Mouse (Mus musculus) forebrain, postnatal 0 days (tissue): ENCODE measurements around the gene Ifit2. TPM values are rescaled to one million over a fixed set of nuclear protein-coding genes. Genes with fewer than 3 reads are reported as not detected.

Experiments used
- ATAC-seq: fragments of 200-750 bp; cut with Nextera tagmentation; 2 replicates; pipeline ENCODE4 v1.8.0; 2017; ENCODE audit warnings: mild to moderate bottlenecking, moderate library complexity
- DNase-seq: peaks from one replicate; pipeline ENCODE4 v3.0.0-alpha.2; 2015
- H3K27ac ChIP-seq: fragments of 300-500 bp; sonication (generic); 2 replicates; pipeline ENCODE4 v1.5.1; 2014; ENCODE audit warnings: low read depth, mild to moderate bottlenecking, antibody characterized with exemption, low read length, moderate library complexity, mixed read lengths
- H3K27me3 ChIP-seq: fragments of 300-500 bp; sonication (generic); 2 replicates; pipeline ENCODE4 v1.6.1; 2014; ENCODE audit warnings: mild to moderate bottlenecking, low read length, mixed read lengths; ENCODE audit not compliant: insufficient read depth
- H3K36me3 ChIP-seq: fragments of 300-500 bp; sonication (generic); 2 replicates; pipeline ENCODE4 v1.6.1; 2014; ENCODE audit warnings: mild to moderate bottlenecking, moderate library complexity; ENCODE audit not compliant: insufficient read depth
- H3K4me1 ChIP-seq: fragments of 300-500 bp; sonication (generic); 2 replicates; pipeline ENCODE4 v1.6.1; 2014; ENCODE audit warnings: antibody characterized with exemption; ENCODE audit not compliant: insufficient read depth
- H3K4me2 ChIP-seq: fragments of 300-500 bp; sonication (generic); 2 replicates; pipeline ENCODE4 v1.6.1; 2014; ENCODE audit warnings: low read depth, mild to moderate bottlenecking, moderate library complexity
- H3K4me3 ChIP-seq: fragments of 300-500 bp; sonication (generic); 2 replicates; pipeline ENCODE4 v1.5.1; 2014; ENCODE audit warnings: low read depth, low read length, mixed read lengths
- H3K9ac ChIP-seq: fragments of 300-500 bp; sonication (generic); 2 replicates; pipeline ENCODE4 v1.6.1; 2014; ENCODE audit warnings: mild to moderate bottlenecking
- H3K9me3 ChIP-seq: fragments of 300-500 bp; sonication (generic); 2 replicates; pipeline ENCODE4 v1.6.1; 2016; ENCODE audit warnings: low read length
- CTCF ChIP-seq: sonication (generic); IDR thresholded peaks from 2 replicates; pipeline ENCODE4 v1.5.1; 2016; ENCODE audit warnings: antibody characterized with exemption, control low read depth, low read depth
- WGBS: fragments of 180-500 bp; shearing (Covaris S2); extraction: QIAGEN DNeasy Blood & Tissue Kit; methylation state at CpG from one replicate; pipeline ENCODE4 v1.1.7; 2014; 5-methylcytosine and 5-hydroxymethylcytosine counted together
- polyA plus RNA-seq: library from polyadenylated mRNA; unstranded; fragments of >200 nt; fragmentation: Nextera tagmentation; extraction: Ambion mirVana; gene quantifications from 2 replicates; pipeline ENCODE4 v1.2.1, GENCODE M21; 2015
- total RNA-seq: library from RNA; depleted of rRNA; stranded (reverse); fragments of >200 nt; gene quantifications from 2 replicates; pipeline ENCODE4 v1.2.3, GENCODE M21; 2014

The Ifit2 gene
- total and polyA plus RNA-seq, 2 experiments from 2014 or later: 8.0 to 11.1 TPM

DNA sequence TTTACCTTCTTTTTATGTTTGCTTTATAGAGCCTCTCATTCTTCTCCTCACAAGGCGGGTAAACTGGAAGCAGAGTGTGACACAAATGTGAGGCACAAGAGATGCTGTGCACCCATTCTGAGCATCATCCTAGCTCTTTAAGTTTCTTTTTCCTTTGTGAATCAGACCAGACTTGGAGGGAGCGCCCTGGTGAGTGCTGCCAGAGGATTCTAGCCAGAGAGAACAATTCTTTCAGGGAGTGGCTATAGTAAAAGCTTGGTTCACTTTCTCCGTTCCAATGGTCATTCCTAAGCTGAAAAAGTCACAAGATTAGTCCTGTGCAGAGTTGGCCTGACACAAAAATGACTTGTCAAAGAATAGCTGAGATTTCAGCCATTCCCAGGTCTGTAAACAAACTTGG is 6.1 kb downstream of the Ifit2 start:
- Histone ChIP-seq H3K4me1 (no peaks in the 10 kb centered on the region), H3K9ac (no peak overlapping the region), H3K4me3 (no peak overlapping the region), H3K36me3 (no peaks in the 10 kb centered on the region), H3K27ac (no peak overlapping the region), H3K4me2 (no peak overlapping the region), H3K9me3 (no peaks in the 10 kb centered on the region), H3K27me3 (no peaks in the 10 kb centered on the region)
- TF ChIP-seq CTCF: no peak
- 71% methylated on average over 3 of the region's 3 CpGs for WGBS
- ATAC-seq (no peak), DNase-seq (no peak)

- Histone ChIP-seq H3K4me1 (no peaks in the 10 kb centered on the region), H3K27me3 (no peaks in the 10 kb centered on the region), H3K27ac (no peak overlapping the region), H3K36me3 (no peaks in the 10 kb centered on the region), H3K4me2 (no peak overlapping the region), H3K9me3 (no peaks in the 10 kb centered on the region), H3K9ac (no peak overlapping the region), H3K4me3 (no peak overlapping the region)
- TF ChIP-seq CTCF: no peak
- no peak for ATAC-seq
- no peak for DNase-seq
Measured at GRCm38 (mm10) chr19:34562556-34562955, 12.1 kb downstream of the Ifit2 start.

DNA sequence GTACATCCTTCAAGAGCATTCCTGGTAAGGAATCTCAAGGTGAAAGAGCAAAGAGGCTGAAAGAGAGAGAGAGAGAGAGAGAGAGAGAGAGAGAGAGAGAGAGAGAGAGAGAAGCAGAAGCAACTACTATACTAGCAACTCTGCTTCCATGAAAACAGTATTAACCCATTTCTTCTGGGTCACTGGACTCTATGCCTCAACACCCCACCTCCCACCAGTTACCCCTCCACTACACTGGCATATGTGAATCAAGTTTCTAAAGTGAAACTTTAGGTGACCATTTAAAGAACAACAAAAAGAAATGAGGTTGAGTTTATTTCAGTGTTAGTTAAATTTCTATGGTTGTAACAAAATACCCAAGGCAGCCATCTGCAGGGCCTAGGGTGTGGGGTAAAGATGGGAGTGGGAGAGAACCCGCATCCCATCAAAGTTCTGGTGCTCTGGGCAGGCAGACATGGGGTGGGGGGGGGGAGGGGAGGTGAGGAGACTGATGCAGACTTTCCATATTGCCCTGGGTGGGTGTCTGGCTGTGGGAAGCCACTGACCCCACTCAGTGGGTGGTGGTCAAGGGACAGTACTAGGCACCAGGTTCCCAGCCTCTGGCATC is 15.8 kb downstream of the Ifit2 start:
- no peaks in the 10 kb centered on the region for H3K4me1 ChIP-seq
- 95% methylated on average over 1 of the region's 1 CpGs for WGBS

GRCm38 (mm10) chr19:34568988-34569895 is 18.7 kb downstream of the Ifit2 start:
- 88% methylated on average over 7 of the region's 7 CpGs for WGBS
- no peak for TF ChIP-seq CTCF
- Histone ChIP-seq H3K4me3 (no peak overlapping the region), H3K9ac (no peak overlapping the region), H3K4me2 (no peak overlapping the region), H3K27ac (no peak overlapping the region), H3K4me1 (no peaks in the 10 kb centered on the region), H3K36me3 (no peaks in the 10 kb centered on the region; the same call in 1 of the 2 replicates), H3K27me3 (no peaks in the 10 kb centered on the region), H3K9me3 (no peaks in the 10 kb centered on the region)
- DNase-seq: no peak
- no peak for ATAC-seq

More for the DNA sequence above, 15.8 kb downstream of the Ifit2 start:
- TF ChIP-seq CTCF: no peak
- no peak for DNase-seq
- no peak overlapping the region for H3K9ac ChIP-seq
- H3K27me3 ChIP-seq: no peaks in the 10 kb centered on the region
- no peak overlapping the region for H3K4me3 ChIP-seq
- H3K4me2 ChIP-seq: no peak overlapping the region
- ATAC-seq: no peak
- no peaks in the 10 kb centered on the region for H3K9me3 ChIP-seq
- no peaks in the 10 kb centered on the region for H3K36me3 ChIP-seq
- H3K27ac ChIP-seq: no peak overlapping the region

DNA sequence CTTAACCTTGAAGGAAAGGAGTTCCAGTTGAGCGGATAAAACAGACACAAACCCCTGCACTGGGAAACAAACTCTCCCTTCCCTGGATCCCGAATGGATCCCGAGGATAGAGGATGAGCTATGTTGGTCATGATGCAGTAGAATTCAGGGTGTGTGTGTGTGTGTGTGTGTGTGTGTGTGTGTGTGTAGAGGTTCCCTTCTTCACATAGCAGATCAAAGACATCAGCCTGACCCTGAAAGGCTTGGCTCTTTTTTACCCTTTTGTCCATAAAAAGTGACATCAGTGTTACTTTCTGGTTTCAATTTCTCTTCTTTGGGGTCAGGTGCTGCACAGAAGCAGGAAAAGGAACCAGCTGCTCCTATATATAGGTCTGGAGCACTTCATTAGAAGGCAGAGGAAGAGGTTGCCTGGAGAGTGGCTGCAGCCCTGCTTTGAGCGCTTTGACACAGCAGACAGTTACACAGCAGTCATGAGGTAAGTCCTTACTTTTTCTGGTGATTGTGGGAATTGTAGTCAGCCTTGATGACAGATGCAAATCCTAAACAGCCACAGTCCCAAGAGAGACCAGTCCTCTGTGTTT is 19.5 kb downstream of the Ifit2 start:
- no peaks in the 10 kb centered on the region; the same call in 1 of the 2 replicates for H3K36me3 ChIP-seq
- no peaks in the 10 kb centered on the region for H3K27me3 ChIP-seq
- no peak for TF ChIP-seq CTCF
- no peak overlapping the region for H3K27ac ChIP-seq
- DNase-seq: no peak
- H3K9ac ChIP-seq: no peak overlapping the region
- 75% methylated on average over 4 of the region's 4 CpGs for WGBS
- H3K4me3 ChIP-seq: no peak overlapping the region
- no peaks in the 10 kb centered on the region for H3K9me3 ChIP-seq
- H3K4me1 ChIP-seq: no peaks in the 10 kb centered on the region
- ATAC-seq: no peak; the same call in 1 of the 2 replicates
- no peak overlapping the region for H3K4me2 ChIP-seq

DNA sequence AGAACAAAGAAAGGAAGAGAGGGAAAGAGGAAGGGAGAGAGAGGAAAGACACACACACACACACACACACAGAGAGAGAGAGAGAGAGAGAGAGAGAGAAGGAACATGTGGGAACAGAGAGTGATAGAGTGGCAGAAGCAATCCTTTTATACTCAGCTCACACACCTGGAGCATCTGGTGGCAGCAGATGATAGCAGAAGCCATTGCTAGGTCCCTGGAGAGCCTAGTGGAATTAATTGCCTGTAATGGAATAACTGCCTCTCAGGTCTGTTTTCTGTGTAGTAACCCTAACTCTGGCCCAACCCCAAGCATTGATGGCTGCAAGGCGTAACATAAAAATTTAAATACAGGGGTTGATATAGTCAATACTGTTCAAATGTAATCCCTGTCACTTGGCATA is 20.6 kb downstream of the Ifit2 start:
- TF ChIP-seq CTCF: no peak
- DNase-seq (no peak), ATAC-seq (no peak)
- Histone ChIP-seq H3K4me3 (no peak overlapping the region), H3K27me3 (no peaks in the 10 kb centered on the region), H3K36me3 (no peaks in the 10 kb centered on the region; the same call in 1 of the 2 replicates), H3K4me2 (no peak overlapping the region), H3K9me3 (no peaks in the 10 kb centered on the region), H3K4me1 (no peaks in the 10 kb centered on the region), H3K27ac (no peak overlapping the region), H3K9ac (no peak overlapping the region)
- WGBS: 93% methylated on average over 1 of the region's 1 CpGs

DNA sequence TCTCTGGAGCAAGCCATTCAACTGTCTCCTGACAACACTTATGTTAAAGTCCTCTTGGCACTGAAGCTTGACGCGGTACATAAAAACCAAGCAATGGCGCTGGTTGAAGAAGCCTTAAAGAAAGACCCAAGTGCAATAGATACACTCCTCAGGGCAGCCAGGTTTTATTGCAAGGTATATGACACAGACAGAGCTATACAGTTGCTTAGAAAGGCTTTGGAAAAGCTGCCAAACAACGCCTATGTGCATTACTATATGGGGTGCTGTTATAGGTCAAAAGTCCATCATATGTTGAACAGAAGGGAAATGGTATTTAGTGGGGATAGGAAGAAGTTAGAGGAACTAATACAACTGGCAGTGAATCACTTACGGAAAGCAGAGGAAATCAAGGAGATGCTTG is 23.2 kb downstream of the Ifit2 start:
- Histone ChIP-seq H3K27ac (no peak overlapping the region), H3K36me3 (no peaks in the 10 kb centered on the region; the same call in 1 of the 2 replicates), H3K9ac (no peak overlapping the region), H3K4me1 (no peaks in the 10 kb centered on the region), H3K27me3 (no peaks in the 10 kb centered on the region), H3K4me2 (no peak overlapping the region), H3K9me3 (no peaks in the 10 kb centered on the region), H3K4me3 (no peak overlapping the region)
- DNase-seq (no peak), ATAC-seq (no peak)
- TF ChIP-seq CTCF: no peak
- WGBS: 93% methylated on average over 5 of the region's 5 CpGs
